Mouse (Mus musculus): Measurements from ENCODE around the gene Tmc6. TPM values are rescaled to one million over a fixed set of nuclear protein-coding genes. Genes with fewer than 3 reads are reported as not detected.

Tmc6 gene
- total RNA-seq, 2 experiments from 2014 or later: 11.6 to 16.4 TPM

GRCm38 (mm10) chr11:117751544-117751943 is 30.5 kb downstream of the Tmc6 start:
- no peak for DNase-seq

GRCm38 (mm10) chr11:117749414-117749813 is 32.6 kb downstream of the Tmc6 start:
- DNase-seq: no peak

- DNase-seq: no peak
These were observed 33.4 kb downstream of the Tmc6 start for GRCm38 (mm10) chr11:117748628-117749027.

GRCm38 (mm10) chr11:117743454-117744030 is 38.5 kb downstream of the Tmc6 start:
- DNase-seq: no peak

GRCm38 (mm10) chr11:117742715-117743114 is 39.3 kb downstream of the Tmc6 start:
- DNase-seq: no peak

GRCm38 (mm10) chr11:117742243-117742642 is 39.8 kb downstream of the Tmc6 start:
- no peak for DNase-seq

GRCm38 (mm10) chr11:117741128-117741527 is 40.9 kb downstream of the Tmc6 start:
- no peak for DNase-seq

- no peak for DNase-seq
These were observed 43.9 kb downstream of the Tmc6 start for GRCm38 (mm10) chr11:117738123-117738522.

GRCm38 (mm10) chr11:117736037-117736689 is 45.8 kb downstream of the Tmc6 start:
- no peak for DNase-seq

- no peak for DNase-seq
These were observed 50.5 kb downstream of the Tmc6 start for GRCm38 (mm10) chr11:117731470-117731869.

- peak; percentile 34 to 44 for DNase-seq
These were observed 51.5 kb downstream of the Tmc6 start for GRCm38 (mm10) chr11:117730490-117730838.

- DNase-seq: peak in 1 of 2 experiments; percentile 23
These were observed 52.1 kb downstream of the Tmc6 start for GRCm38 (mm10) chr11:117729798-117730489.

GRCm38 (mm10) chr11:117729341-117729740 is 52.7 kb downstream of the Tmc6 start:
- DNase-seq: peak in 1 of 2 experiments; percentile 17

GRCm38 (mm10) chr11:117728841-117729240 is 53.2 kb downstream of the Tmc6 start:
- peak; percentile 55 to 64 for DNase-seq

- no peak for DNase-seq
These were observed 53.8 kb downstream of the Tmc6 start for GRCm38 (mm10) chr11:117728245-117728644.

GRCm38 (mm10) chr11:117727031-117727430 is 55.0 kb downstream of the Tmc6 start:
- no peak for DNase-seq

GRCm38 (mm10) chr11:117724604-117725301 is 57.2 kb downstream of the Tmc6 start:
- no peak for DNase-seq

- no peak for DNase-seq
These were observed 63.2 kb downstream of the Tmc6 start for GRCm38 (mm10) chr11:117718838-117719237.

Measured in heart, adult 18-20 months (tissue).